Mouse (Mus musculus): Measurements from ENCODE around the gene 4933424G06Rik.

Gene 4933424G06Rik

DNA sequence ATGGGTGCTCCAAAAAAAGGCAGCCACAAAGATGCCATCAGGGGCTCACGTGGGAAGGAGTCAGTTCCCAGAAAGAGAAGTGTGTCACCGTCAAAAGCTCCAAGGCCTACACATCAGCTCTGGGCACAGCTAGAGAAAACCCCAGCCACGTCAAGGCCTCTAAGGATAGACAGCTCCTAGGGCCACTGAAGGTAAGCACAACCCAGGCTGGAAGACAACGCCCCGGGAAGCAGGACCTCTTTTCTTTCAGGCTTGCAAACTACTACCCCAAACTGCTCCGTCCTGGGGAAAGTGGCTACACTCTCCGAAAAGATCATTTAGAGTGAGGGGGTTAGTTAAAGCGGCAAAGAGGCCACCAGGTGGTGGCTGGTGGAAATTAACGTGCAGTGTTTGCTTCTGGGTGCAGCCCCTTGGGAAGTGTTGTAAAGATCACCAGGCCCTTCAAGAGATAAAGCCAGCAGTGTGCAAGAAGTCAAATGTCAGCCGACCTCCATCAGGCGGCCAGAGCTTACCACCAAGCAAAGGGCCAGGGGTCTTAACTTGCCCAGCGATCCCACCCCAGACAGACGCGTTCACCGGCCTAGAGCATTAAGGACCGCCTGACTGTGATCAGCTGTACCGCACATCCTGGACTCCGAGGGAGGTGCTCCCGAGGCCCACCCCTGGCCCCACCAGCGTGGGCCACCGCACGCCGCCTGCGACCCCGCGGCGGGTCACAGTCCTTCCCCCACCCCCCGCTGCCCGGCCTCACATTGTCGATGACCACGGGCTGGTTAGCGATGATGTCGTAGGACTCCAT, 695 bp upstream of the 4933424G06Rik start:
- DNase-seq (ENCODE audit: low spot score): peak; percentile 30

DNA sequence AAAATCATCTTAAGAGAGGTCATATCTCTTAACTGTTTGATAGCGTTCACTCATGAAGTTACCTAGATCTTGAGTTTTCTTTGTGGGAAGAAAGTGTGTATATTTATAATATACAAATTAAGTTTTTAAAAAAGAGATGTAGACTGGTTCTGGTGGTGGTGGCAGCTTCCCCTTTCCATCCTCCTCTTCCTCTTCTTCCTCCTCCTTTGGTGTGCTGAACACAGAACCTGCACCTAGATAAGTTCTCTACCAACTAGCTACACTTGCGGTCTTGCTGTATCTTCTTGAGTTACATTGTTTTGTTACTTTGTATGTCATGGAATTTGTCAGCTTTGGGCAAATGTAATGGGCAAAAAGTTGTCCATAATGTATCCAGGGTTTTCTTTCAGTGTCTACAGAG, 1.2 kb downstream of the 4933424G06Rik start:
- no peak for DNase-seq (ENCODE audit: low spot score)

GRCm38 (mm10) chr1:36714311-36714710, 4.4 kb downstream of the 4933424G06Rik start, which contains the start of gene Actr1b:
Gene Actr1b (minus strand): TSS chr1:36714422.
- DNase-seq (ENCODE audit: low spot score): no peak

DNA sequence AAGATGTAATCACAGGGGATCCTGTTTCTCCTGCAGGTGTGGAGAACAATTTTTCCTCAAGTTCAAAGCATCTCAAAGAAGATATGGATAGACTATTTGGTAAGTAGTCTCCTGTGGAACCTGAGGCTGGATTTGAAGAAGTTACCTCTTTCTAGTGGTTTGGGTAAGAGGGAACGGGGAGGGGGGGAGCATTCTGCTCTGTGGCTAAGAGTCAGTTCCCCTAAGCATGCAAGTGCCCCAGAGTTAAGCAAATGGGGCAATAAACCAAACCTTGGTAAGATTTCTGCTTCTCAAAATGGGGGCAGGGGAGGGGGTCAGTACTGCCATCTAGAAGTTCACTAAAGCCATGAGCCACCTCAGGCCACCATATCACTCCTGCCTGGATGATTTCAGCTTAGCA, 8.8 kb downstream of the 4933424G06Rik start:
- no peak for DNase-seq (ENCODE audit: low spot score)

DNA sequence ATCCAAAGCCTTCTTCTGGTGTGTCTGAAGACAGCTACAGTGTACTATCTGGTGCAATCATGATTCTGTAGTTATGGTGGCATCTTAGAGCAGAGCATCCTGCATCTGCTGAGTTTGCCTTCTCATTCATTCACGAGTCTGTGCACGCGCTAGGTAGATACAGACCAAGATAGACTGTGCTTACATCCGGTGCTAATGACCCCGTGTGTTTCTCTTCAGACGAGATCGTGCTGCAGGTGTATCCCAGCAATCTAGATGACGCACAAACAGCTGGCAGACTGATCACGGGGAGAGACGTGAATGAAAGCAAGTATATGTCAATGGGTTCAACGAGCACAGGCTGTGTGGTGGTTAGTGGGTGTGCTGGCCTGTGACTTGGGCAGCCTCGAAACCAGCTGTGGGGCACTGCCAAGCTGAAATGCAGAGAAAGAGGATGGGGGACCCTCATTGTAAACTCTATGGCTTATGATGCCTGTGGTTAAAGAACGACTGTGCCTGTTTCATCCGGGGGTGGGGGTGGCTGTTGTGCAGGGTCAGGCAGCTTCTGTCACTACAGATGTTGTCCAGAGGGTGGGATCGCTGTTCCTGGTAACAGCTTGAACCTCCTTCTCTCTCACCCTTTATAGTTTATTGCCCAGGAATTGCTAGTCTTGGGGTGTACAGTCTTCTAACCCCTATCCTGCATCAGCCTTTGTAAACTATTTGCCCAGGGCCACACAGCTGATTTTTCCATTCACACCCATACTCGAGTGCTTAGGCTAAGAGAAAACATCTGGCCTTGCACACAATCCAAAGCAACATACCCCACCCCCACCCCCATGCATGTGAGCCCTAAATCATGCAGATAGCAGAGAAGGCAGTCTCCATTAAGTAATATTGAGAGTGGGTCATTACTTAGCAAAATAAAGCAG, 13.5 kb downstream of the 4933424G06Rik start:
- no peak for DNase-seq (ENCODE audit: low spot score)

GRCm38 (mm10) chr1:36724057-36724431, 14.1 kb downstream of the 4933424G06Rik start:
- DNase-seq (ENCODE audit: low spot score): no peak

DNA sequence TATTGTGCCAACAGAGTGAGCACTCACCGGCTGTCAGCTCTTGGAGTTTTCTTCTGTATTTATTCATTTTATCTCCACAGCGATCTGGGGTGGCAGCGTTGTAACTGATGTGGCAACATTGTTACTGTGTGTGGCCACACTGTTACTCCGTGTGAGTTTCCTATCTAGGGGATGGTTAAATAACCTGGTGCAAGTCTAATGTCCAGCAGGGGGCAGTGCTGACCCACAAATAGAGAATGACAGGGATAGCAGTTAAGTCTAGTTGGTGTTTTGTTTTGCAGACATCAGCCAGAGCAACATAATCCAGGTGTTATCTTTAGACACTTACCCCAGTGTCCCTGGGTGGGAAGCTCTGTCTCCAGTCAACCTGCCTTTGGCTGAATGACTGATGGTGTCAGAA, 27.4 kb downstream of the 4933424G06Rik start:
- peak; percentile 70 for DNase-seq (ENCODE audit: low spot score)

GRCm38 (mm10) chr1:36739231-36739630, 29.3 kb downstream of the 4933424G06Rik start:
- DNase-seq (ENCODE audit: low spot score): no peak

- no peak for DNase-seq (ENCODE audit: low spot score)
These were observed 33.1 kb downstream of the 4933424G06Rik start for GRCm38 (mm10) chr1:36743046-36743445.

GRCm38 (mm10) chr1:36744268-36744944, 34.5 kb downstream of the 4933424G06Rik start:
- DNase-seq (ENCODE audit: low spot score): peak; percentile 66

DNA sequence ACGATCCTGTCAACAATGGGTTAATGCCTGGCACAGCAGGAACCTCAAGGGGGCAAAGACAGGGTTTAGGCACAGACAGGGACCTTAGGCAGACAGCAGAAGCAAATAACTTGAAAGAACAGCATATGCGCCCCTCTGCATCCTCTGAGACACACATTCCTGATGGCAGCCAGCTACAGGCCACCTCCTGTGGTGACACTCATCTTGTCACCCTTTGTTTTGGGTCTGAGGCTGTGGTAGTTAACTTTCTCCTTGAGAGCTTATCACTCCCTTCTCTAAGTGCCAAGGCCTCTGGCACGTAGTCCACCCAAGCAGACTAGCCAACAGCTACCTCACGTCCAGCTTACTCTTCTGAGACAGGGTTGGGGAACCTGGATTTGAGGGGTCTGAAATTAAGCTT, 35.7 kb downstream of the 4933424G06Rik start:
- no peak for DNase-seq (ENCODE audit: low spot score)

DNA sequence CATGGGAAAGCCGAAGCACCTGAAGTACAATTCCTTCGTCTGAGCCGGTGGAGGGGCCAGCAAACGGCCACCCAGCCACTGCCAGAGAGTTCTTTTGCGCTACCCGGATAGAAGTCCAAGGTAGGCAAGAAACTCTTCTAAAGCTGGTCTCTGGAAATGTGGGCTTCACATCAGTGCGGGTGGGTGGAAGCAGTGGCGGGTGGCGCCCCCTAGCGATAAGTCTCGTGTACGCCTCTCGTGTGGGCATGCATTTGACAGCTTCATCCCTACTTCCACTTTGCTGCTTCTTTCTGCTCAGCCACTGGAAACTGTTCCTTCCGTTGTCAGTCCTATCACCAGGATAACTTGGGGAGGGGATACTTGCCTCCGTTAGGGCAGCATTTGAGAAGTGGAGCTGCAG, 36.5 kb downstream of the 4933424G06Rik start:
- peak; percentile 15 for DNase-seq (ENCODE audit: low spot score)

GRCm38 (mm10) chr1:36753932-36754675, 44.2 kb downstream of the 4933424G06Rik start:
- no peak for DNase-seq (ENCODE audit: low spot score)

GRCm38 (mm10) chr1:36758553-36758952, 48.6 kb downstream of the 4933424G06Rik start:
- no peak for DNase-seq (ENCODE audit: low spot score)

DNA sequence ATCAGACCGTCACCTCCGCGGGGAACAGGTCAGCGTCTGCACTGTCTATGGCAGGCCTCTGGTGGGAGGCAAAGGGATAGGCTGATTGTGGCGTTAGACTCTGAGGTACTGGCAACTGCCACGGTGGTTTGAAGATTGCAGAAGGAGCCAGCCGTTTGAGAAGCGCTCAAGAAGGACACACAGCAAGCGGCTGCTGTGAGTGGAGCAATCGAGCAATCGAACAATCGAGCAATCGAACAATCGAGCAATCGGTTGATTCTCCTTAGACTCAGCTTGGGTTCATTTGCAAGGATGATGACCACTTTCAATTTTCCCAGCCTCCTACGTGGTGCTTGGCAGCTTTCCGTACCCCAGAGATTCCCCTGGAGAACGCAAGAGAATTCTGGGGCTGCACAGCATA, 49.1 kb downstream of the 4933424G06Rik start:
- DNase-seq (ENCODE audit: low spot score): no peak

GRCm38 (mm10) chr1:36760401-36760800, 50.5 kb downstream of the 4933424G06Rik start:
- DNase-seq (ENCODE audit: low spot score): no peak

DNA sequence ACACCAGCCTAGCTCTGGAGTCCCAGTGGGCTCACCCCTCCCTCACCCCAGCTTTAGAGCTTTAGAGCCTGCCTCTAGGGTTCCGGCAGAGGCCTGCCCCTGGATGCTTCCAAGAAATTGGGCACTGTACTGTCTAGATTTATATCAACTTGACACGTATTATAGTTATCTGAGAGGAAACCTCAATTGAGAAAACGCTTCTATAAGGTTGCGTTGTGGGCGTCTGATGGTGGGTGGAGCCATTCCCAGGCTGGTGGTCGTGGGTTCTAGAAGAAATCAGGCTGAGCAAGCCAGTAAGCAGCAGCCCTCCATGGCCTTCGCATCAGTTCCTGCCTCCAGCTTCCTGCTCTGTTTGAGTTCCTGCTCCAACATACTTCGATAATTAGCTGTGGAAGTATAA, 51.1 kb downstream of the 4933424G06Rik start:
- no peak for DNase-seq (ENCODE audit: low spot score)

DNA sequence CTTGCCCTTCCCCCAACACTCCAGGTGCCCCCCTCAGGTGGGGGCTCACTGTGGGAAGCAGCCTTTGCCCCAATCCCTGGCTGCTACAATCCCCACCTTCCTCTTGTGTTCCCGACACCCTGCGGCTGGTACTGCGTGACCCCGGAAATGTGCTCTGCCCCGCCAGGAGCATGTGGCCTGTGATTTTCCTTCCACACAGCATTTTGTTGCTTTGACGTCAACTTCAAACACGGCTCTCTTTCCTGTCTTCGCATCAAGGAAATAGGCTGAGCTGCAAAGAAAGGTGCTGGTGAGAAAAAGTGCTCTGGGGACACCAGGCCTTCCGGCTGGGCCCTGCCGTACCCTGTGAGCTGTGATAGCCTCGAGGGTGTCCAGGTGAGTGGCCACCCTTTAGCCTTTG, 51.6 kb downstream of the 4933424G06Rik start, which contains the start of gene Zap70:
Zap70 (plus strand) TSS at position 231 of the 400 bp plus-strand sequence.
- no peak for DNase-seq (ENCODE audit: low spot score)

GRCm38 (mm10) chr1:36766431-36767205, 56.7 kb downstream of the 4933424G06Rik start:
- peak; percentile 1 for DNase-seq (ENCODE audit: low spot score)

DNA sequence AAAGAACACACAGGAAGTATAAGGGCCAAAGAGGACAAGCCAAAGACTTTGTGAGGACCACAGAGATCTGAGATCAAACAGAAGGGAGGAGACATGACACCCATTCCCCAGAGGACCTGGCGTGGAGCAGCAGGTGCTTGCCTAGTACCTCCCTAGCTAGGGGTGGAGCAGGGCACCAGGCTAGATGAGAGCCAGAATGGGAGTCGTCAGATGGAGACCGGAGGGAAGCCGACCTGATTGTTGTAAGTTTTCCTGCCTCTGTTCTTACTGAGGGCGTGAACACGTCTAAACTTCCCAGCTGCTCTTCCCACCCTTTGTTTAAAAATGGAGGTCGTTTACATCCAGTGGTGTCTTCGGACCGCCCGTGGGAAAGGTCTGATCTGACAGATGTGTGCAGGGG, 57.4 kb downstream of the 4933424G06Rik start:
- no peak for DNase-seq (ENCODE audit: low spot score)

GRCm38 (mm10) chr1:36768786-36769185, 58.8 kb downstream of the 4933424G06Rik start:
- no peak for DNase-seq (ENCODE audit: low spot score)

Measured in ovary, postnatal 36 days (tissue).